Comparison of ENCODE assay signal across 7 mouse cellular contexts in genomic region chr16:97804680-97805547, GRCm38 (mm10). TPM values are rescaled to one million over a fixed set of nuclear protein-coding genes. Genes with fewer than 3 reads are reported as not detected.
DNase-seq lines count a peak whose midpoint lies in the region; ATAC-seq lines count a peak whose summit lies in the region.

No protein-coding gene starts in this region.

- 75% methylated on average over 7 of the region's 7 CpGs for WGBS in forebrain, embryonic 13.5 days
- WGBS in hindbrain, embryonic 12.5 days = 80% methylated on average over 7 of the region's 7 CpGs

- peak; percentile 68 for ATAC-seq in forebrain, embryonic 13.5 days
- ATAC-seq in hindbrain, embryonic 12.5 days (ENCODE audit: low FRiP score) = peak; percentile 16; the same call in 1 of the 2 replicates
- ATAC-seq in megakaryocyte, adult 5-6 weeks (ENCODE audit: poor library complexity, severe bottlenecking) = peak; percentile 73

- H3K4me1 ChIP-seq in forebrain, embryonic 13.5 days = no peaks in the 10 kb centered on the region
- H3K4me1 ChIP-seq in hindbrain, embryonic 12.5 days = no peaks in the 10 kb centered on the region

- no peaks in the 10 kb centered on the region for H3K27me3 ChIP-seq in forebrain, embryonic 13.5 days
- H3K27me3 ChIP-seq in hindbrain, embryonic 12.5 days = no peaks in the 10 kb centered on the region

- H3K4me2 ChIP-seq in forebrain, embryonic 13.5 days = no peak overlapping the region
- no peak overlapping the region for H3K4me2 ChIP-seq in hindbrain, embryonic 12.5 days (replicated peaks)

- peaks cover 96% of the 10 kb centered on the region for H3K36me3 ChIP-seq in forebrain, embryonic 13.5 days (ENCODE audit: poor library complexity, severe bottlenecking)
- H3K36me3 ChIP-seq in hindbrain, embryonic 12.5 days = peaks cover 78% of the 10 kb centered on the region

- no peak overlapping the region for H3K27ac ChIP-seq in forebrain, embryonic 13.5 days
- H3K27ac ChIP-seq in hindbrain, embryonic 12.5 days = no peak overlapping the region

- peak; percentile 81 for DNase-seq in NIH3T3 (ENCODE audit: low read depth)
- peak; percentile 47 for DNase-seq in c-Kit-positive CD71-positive TER-119-positive erythroid progenitor cells, embryonic 14.5 days (ENCODE audit: low spot score)
- DNase-seq in layer of hippocampus, postnatal 36 days = peak; percentile 73
- DNase-seq in spleen, adult 12 weeks (ENCODE audit: low spot score) = peak; percentile 26

- H3K9me3 ChIP-seq in forebrain, embryonic 13.5 days (replicated peaks) = no peaks in the 10 kb centered on the region
- no peaks in the 10 kb centered on the region for H3K9me3 ChIP-seq in hindbrain, embryonic 12.5 days (replicated peaks)

- no peak overlapping the region for H3K9ac ChIP-seq in forebrain, embryonic 13.5 days
- H3K9ac ChIP-seq in hindbrain, embryonic 12.5 days = no peak overlapping the region

- H3K4me3 ChIP-seq in forebrain, embryonic 13.5 days = no peak overlapping the region
- no peak overlapping the region for H3K4me3 ChIP-seq in hindbrain, embryonic 12.5 days

RNA-seq across cellular contexts. Expression of gene Ripk4, which starts 41.3 kb away (rescaled TPM):
- polyA plus RNA-seq in forebrain, embryonic 13.5 days (2015; fragmentation: Nextera tagmentation; extraction: Ambion mirVana) = 0.25 and 0.33 TPM in 2 replicates
- polyA plus RNA-seq in hindbrain, embryonic 12.5 days (2016; fragmentation: Nextera tagmentation; extraction: Ambion mirVana) = 2.2 and 2.8 TPM in 2 replicates
- under 1 TPM; 0.10 to 0.17 TPM for total RNA-seq in layer of hippocampus, postnatal 36 days (2021)
- not detected in 2 replicates for total RNA-seq in megakaryocyte, adult 5-6 weeks (2015)
- 0.04 TPM in 1 of 2 replicates, not detected in the other for total RNA-seq in megakaryocyte, adult 5-6 weeks (2017)

RNA-seq across cellular contexts. Expression of gene Prdm15, which starts 46.7 kb away (rescaled TPM):
- polyA plus RNA-seq in forebrain, embryonic 13.5 days (2015; fragmentation: Nextera tagmentation; extraction: Ambion mirVana) = 16.8 and 17.2 TPM in 2 replicates
- polyA plus RNA-seq in hindbrain, embryonic 12.5 days (2016; fragmentation: Nextera tagmentation; extraction: Ambion mirVana) = 15.3 and 17.7 TPM in 2 replicates
- 10 to 100 TPM; 26.9 to 29.1 TPM for total RNA-seq in layer of hippocampus, postnatal 36 days (2021)
- total RNA-seq in megakaryocyte, adult 5-6 weeks (2015) = 7.2 and 7.9 TPM in 2 replicates
- total RNA-seq in megakaryocyte, adult 5-6 weeks (2017) = 4.3 and 6.1 TPM in 2 replicates

Comparison
In these comparisons a context has a peak if more than half of its experiments do, and no peak if none do; other contexts are left out.
1. DNase-seq: peak in every context shown above with its lines; median percentile 81 in NIH3T3; 73 in layer of hippocampus, postnatal 36 days; 47 in c-Kit-positive CD71-positive TER-119-positive erythroid progenitor cells, embryonic 14.5 days; 26 in spleen, adult 12 weeks.
2. ATAC-seq: peak in every context shown above with its lines; median percentile 73 in megakaryocyte, adult 5-6 weeks; 68 in forebrain, embryonic 13.5 days; 16 in hindbrain, embryonic 12.5 days.